Mouse (Mus musculus) midbrain, embryonic 13.5 days (tissue): ENCODE measurements around the gene Tex37. TPM values are rescaled to one million over a fixed set of nuclear protein-coding genes. Genes with fewer than 3 reads are reported as not detected.

ENCODE experiments used
- ATAC-seq: fragments of 200-750 bp; cut with Nextera tagmentation; 2 replicates; pipeline ENCODE4 v1.8.0; 2017; ENCODE audit warnings: mild to moderate bottlenecking, moderate TSS enrichment, moderate library complexity
- H3K27ac ChIP-seq: fragments of 300-500 bp; sonication (generic); 2 replicates; pipeline ENCODE4 v1.5.1; 2015; ENCODE audit warnings: inconsistent platforms, mild to moderate bottlenecking, moderate library complexity
- H3K27me3 ChIP-seq: fragments of 300-500 bp; sonication (generic); 2 replicates; pipeline ENCODE4 v1.6.1; 2015; ENCODE audit warnings: mild to moderate bottlenecking, inconsistent platforms
- H3K36me3 ChIP-seq: fragments of 300-500 bp; sonication (generic); 2 replicates; pipeline ENCODE4 v1.6.1; 2015; ENCODE audit warnings: mild to moderate bottlenecking, inconsistent platforms
- H3K4me1 ChIP-seq: fragments of 300-500 bp; sonication (generic); replicated peaks from 2 replicates; pipeline ENCODE4 v1.6.1; 2015; ENCODE audit warnings: inconsistent platforms
- H3K4me2 ChIP-seq: fragments of 300-500 bp; sonication (generic); replicated peaks from 2 replicates; pipeline ENCODE4 v1.6.1; 2015; ENCODE audit warnings: moderate library complexity, mild to moderate bottlenecking, inconsistent platforms
- H3K4me3 ChIP-seq: fragments of 300-500 bp; sonication (generic); replicated peaks from 2 replicates; pipeline ENCODE4 v1.5.1; 2015; ENCODE audit warnings: mild to moderate bottlenecking, inconsistent platforms
- H3K9ac ChIP-seq: fragments of 300-500 bp; sonication (generic); replicated peaks from 2 replicates; pipeline ENCODE4 v1.6.1; 2015; ENCODE audit warnings: mild to moderate bottlenecking, inconsistent platforms
- H3K9me3 ChIP-seq: fragments of 300-500 bp; sonication (generic); 2 replicates; pipeline ENCODE4 v1.6.1; 2016; ENCODE audit warnings: mild to moderate bottlenecking, inconsistent platforms
- WGBS: fragments of 180-500 bp; shearing (Covaris S2); methylation state at CpG from one replicate; pipeline ENCODE4 v1.1.7; 2015; 5-methylcytosine and 5-hydroxymethylcytosine counted together
- polyA plus RNA-seq: library from polyadenylated mRNA; unstranded; fragments of >200 nt; fragmentation: Nextera tagmentation; extraction: Ambion mirVana; gene quantifications from 2 replicates; pipeline ENCODE4 v1.2.1, GENCODE M21; 2015

The Tex37 gene
- not detected in 2 replicates for polyA plus RNA-seq

DNA sequence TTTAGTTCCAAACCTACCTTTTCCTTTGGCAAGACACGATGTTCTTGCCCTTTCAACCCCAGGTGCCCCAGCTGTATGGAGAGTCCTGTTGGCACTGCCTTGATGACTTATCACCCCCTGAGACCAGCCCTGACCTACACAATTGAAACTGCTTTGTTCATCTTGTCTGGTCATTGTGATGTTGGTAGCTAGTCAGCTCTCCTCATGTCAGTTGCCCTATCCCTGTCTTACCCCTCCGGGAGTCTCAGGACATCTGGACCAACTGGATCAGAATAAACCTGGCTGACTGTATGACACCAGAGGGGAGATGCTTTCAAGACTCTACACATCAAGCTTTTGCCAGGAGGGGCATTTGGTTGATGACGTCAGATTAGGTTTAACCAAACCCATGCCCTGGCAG, at the start of gene Tex37:
Gene Tex37, minus strand, starts transcription at position 101 of the 400 bp plus-strand sequence.
- Histone ChIP-seq H3K36me3 (no peaks in the 10 kb centered on the region), H3K4me3 (no peak within 1 kb of the TSS), H3K4me1 (peaks cover 10% of the 10 kb centered on the region), H3K4me2 (no peak within 1 kb of the TSS), H3K9me3 (no peaks in the 10 kb centered on the region), H3K9ac (no peak within 1 kb of the TSS), H3K27ac (no peak within 1 kb of the TSS), H3K27me3 (no peaks in the 10 kb centered on the region)
- no peak for ATAC-seq
- 91% methylated on average over 3 of the region's 3 CpGs for WGBS

DNA sequence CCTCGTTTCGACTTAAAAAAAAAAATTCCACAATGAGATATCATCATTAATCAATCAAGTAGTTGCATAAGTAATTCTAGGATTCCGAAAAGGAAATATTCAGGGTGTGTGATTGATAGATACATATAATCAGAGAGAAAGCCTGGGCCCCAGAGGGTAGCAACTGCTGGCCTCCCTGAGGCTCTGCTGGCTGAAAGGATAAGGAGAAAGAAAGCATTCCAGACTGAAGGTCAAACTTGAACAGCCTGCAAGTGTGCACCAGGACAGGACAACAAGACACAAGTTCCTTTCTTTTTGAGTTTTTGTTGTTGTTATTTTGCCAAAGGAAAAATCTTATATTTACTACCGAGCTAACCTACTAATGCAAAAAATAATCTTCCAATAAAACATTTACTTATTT, 49.6 kb upstream of the Tex37 start:
- no peak for ATAC-seq
- H3K9ac ChIP-seq, result no peak overlapping the region
- no peak overlapping the region for H3K27ac ChIP-seq
- H3K4me2 ChIP-seq, result no peak overlapping the region
- H3K4me1 ChIP-seq, result peaks cover 9% of the 10 kb centered on the region
- H3K36me3 ChIP-seq, result no peaks in the 10 kb centered on the region
- 70% methylated on average over 4 of the region's 4 CpGs for WGBS
- H3K9me3 ChIP-seq, result no peaks in the 10 kb centered on the region
- H3K27me3 ChIP-seq, result peaks cover 31% of the 10 kb centered on the region
- no peak overlapping the region for H3K4me3 ChIP-seq

DNA sequence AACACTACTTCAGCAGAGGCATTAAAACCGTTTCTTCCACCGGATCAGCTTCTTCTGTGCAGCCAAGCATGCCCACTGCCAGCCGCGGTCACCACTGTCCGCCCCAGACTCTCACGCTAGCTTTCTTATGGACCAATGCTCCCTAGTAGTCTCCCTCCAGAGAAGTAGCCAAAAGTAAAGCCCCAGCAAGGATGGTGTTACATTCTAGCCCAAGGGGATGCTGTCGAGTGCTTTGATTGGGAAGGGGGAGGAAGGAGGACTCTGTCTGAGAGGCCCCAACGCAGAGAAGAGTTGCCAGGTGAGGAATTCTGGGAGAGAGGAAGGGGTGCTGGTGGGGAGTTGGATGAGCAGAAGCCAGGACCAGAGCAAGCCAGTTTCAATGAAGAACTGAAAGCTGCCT, 48.7 kb upstream of the Tex37 start:
- Histone ChIP-seq H3K9ac (0 out of 2 replicates have a peak overlapping the region, but pooled peaks have one; percentile 23), H3K9me3 (no peaks in the 10 kb centered on the region), H3K27ac (no peak overlapping the region), H3K4me1 (peaks cover 9% of the 10 kb centered on the region), H3K27me3 (peaks cover 35% of the 10 kb centered on the region), H3K4me2 (peak overlapping the region; percentile 50), H3K36me3 (no peaks in the 10 kb centered on the region), H3K4me3 (peak overlapping the region; percentile 19; the same call in 1 of the 2 replicates)
- WGBS, result 1% methylated on average over 8 of the region's 8 CpGs
- ATAC-seq, result peak; percentile 44; the same call in 1 of the 2 replicates

DNA sequence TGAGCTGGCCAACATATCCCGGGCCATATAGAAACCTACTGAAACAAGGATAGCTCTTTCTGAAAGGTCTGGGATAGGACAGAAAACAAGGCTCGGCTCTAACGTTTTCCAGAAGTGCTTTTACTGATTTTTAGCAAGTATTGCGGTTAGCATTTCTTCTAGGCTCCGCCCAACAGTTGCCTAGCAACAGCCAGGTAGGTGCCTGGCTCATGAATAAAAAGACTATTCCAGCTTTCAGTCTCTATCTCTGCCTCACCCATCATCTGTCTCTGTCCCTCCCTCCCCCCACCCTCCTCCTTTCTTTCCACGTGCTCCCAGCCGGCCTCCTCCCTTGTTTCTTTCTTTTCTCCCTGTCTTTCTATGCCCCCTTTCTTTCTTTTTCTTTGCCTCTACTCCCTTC, 47.0 kb upstream of the Tex37 start:
- Histone ChIP-seq H3K4me2 (no peak overlapping the region), H3K27ac (no peak overlapping the region), H3K36me3 (no peaks in the 10 kb centered on the region), H3K4me1 (peaks cover 9% of the 10 kb centered on the region), H3K4me3 (no peak overlapping the region), H3K9me3 (no peaks in the 10 kb centered on the region), H3K27me3 (peaks cover 44% of the 10 kb centered on the region), H3K9ac (no peak overlapping the region)
- WGBS, result 31% methylated on average over 7 of the region's 7 CpGs
- ATAC-seq, result no peak

DNA sequence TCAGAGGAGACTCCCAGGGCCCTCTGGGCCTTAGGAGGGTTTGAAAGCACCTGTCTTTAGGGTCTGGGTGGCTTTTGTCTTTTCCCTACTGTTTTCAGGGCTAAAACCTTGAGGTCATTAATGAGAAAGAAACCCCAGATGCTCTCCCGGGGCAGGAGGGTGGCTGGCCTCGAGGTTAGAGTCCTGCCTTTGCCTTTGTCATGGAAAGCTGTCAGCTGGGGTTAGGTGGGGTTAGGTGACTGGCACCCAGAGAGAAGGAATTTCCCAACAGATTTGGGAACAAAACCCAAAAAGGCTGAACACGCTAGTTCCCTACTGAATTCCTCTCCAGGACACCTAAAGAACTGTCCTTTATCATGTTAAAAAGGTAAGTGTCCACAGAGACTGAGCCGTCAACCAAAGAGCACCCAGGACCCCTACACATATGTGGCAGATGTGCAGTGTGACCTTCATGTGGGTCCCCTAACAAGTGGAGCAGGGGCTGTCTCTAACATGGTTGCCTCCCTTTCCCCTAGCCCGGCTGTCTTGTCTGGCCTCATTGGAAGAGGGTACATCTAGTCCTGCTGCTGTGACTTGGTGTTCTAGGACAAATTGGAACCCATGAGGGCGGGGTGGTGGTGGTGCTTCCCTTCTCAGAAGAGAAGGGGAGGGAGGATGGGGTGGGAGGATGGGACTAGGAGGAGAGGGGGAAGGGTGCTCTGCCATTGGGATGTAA, 45.5 kb upstream of the Tex37 start:
- Histone ChIP-seq H3K4me3 (no peak overlapping the region), H3K9ac (no peak overlapping the region), H3K9me3 (no peaks in the 10 kb centered on the region), H3K27ac (no peak overlapping the region), H3K4me1 (peaks cover 9% of the 10 kb centered on the region), H3K4me2 (no peak overlapping the region), H3K36me3 (no peaks in the 10 kb centered on the region), H3K27me3 (peaks cover 58% of the 10 kb centered on the region)
- no peak for ATAC-seq
- 21% methylated on average over 6 of the region's 6 CpGs for WGBS

DNA sequence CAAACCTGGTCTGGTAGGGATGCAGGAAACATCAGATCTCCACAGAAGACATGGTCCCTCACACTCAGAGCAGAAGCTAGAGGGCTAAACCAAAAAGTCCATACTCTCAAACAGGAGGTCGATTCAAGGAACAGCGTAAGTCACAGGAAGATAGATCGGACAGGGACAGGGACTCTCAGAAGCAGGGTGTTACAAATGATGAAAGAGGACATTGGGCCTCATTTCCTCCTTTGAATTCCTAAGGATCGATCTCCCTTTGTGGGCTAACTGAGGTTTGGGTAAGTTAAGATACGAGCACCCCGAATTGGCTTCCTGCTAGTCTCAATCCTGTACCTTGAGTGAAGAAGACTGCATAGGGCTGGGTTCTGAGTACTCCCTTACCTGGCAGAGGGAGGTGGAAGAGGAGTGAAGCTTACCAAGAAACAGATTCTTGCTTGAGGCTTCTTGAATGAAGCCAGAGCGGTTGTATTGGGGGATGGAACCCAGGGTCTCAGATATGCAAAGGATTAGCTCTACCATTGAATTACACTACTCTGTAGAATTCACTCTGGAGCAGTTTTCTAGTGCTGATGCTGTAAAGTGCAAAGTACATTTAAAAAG, 38.7 kb upstream of the Tex37 start:
- Histone ChIP-seq H3K9me3 (no peaks in the 10 kb centered on the region), H3K4me2 (peak overlapping the region; percentile 93), H3K27me3 (peaks cover 89% of the 10 kb centered on the region), H3K27ac (no peak overlapping the region), H3K4me3 (peak overlapping the region; percentile 49), H3K9ac (no peak overlapping the region), H3K4me1 (peaks cover 15% of the 10 kb centered on the region), H3K36me3 (no peaks in the 10 kb centered on the region)
- ATAC-seq, result no peak
- 7% methylated on average over 7 of the region's 7 CpGs for WGBS

DNA sequence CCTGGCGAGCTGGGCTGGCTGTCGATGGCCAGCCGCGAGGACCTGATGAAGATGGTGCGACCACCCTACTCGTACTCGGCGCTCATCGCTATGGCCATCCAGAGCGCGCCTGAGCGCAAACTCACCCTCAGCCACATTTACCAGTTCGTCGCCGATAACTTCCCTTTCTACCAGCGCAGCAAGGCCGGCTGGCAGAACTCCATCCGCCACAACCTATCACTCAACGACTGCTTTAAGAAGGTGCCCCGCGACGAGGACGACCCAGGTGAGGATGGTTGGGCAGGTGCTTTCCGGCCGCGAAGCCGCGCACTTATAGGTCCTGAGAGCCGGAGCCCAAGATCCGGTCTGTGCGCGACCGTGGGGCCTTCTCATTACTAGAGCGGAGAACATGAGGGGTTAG, 38.2 kb upstream of the Tex37 start:
- H3K27ac ChIP-seq, result no peak overlapping the region
- H3K27me3 ChIP-seq, result peaks cover 92% of the 10 kb centered on the region
- no peaks in the 10 kb centered on the region for H3K36me3 ChIP-seq
- H3K9ac ChIP-seq, result peak overlapping the region; percentile 53
- under 1% methylated on average over 32 of the region's 34 CpGs for WGBS
- peak overlapping the region; percentile 49 for H3K4me3 ChIP-seq
- no peaks in the 10 kb centered on the region for H3K9me3 ChIP-seq
- H3K4me1 ChIP-seq, result peaks cover 15% of the 10 kb centered on the region
- peak; percentile 63 for ATAC-seq
- peak overlapping the region; percentile 93 for H3K4me2 ChIP-seq

DNA sequence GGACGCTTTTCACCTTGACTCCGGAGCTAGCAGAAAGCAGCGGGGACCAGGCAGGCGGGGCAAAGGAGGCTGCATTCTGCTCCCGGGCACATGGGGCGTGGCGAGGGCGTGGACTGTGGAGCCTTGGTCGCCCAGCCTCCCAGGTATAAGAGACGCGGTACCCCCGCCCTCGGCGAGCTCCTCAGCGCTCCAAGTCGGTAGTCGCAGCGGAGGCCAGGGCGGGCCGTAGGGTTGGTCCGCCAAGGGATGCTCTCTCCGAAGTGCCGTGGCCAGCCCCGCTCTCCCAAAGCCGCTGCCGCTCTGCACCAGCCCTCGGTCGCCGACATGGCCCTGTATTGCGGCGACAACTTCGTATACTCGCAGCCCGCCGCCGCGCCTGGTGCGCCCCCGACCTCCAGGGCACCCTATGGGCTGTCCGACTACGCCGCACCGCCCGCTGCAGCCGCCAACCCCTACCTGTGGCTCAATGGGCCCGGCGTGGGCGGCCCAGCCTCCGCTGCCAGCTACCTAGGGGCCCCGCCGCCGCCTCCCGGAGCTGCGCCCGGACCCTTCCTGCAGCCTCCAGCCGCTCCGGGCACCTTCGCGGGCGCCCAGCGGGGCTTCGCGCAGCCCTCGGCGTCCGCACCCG, 37.7 kb upstream of the Tex37 start, which contains the start of gene Foxi3:
Gene Foxi3, plus strand, starts transcription at position 247 of the 628 bp plus-strand sequence.
- ATAC-seq, result peak; percentile 68
- no peaks in the 10 kb centered on the region for H3K9me3 ChIP-seq
- H3K27ac ChIP-seq, result no peak within 1 kb of the TSS
- peaks cover 93% of the 10 kb centered on the region for H3K27me3 ChIP-seq
- H3K4me3 ChIP-seq, result peak within 1 kb of the TSS; percentile 49
- H3K9ac ChIP-seq, result peak within 1 kb of the TSS; percentile 53
- under 1% methylated on average over 57 of the region's 67 CpGs for WGBS
- no peaks in the 10 kb centered on the region for H3K36me3 ChIP-seq
- peaks cover 15% of the 10 kb centered on the region for H3K4me1 ChIP-seq
- H3K4me2 ChIP-seq, result peak within 1 kb of the TSS; percentile 93

DNA sequence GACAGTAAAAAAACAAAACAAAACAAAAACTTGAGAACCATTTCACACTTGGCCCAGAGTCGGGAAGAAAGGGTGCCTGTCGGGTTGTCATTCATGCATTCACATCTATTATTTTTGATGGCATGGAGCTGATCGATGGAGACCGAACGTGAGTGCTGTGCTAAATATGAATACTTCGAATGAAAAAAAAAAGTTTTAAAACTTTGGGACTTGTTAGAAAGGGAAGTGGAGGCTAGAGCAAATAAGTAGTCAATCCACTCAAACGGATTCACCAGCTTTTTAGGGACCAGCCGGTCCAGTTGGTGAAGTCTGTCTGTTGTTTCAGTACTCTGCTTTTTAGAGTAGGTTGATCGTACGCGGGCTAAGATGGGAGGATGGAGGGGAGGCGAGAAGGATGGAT, 37.1 kb upstream of the Tex37 start:
- ATAC-seq, result no peak
- H3K36me3 ChIP-seq, result no peaks in the 10 kb centered on the region
- H3K4me1 ChIP-seq, result peaks cover 15% of the 10 kb centered on the region
- H3K27ac ChIP-seq, result no peak overlapping the region
- H3K4me2 ChIP-seq, result peak overlapping the region; percentile 93
- H3K9ac ChIP-seq, result no peak overlapping the region
- H3K9me3 ChIP-seq, result no peaks in the 10 kb centered on the region
- H3K4me3 ChIP-seq, result peak overlapping the region; percentile 49
- 2% methylated on average over 12 of the region's 12 CpGs for WGBS
- H3K27me3 ChIP-seq, result peaks cover 91% of the 10 kb centered on the region

DNA sequence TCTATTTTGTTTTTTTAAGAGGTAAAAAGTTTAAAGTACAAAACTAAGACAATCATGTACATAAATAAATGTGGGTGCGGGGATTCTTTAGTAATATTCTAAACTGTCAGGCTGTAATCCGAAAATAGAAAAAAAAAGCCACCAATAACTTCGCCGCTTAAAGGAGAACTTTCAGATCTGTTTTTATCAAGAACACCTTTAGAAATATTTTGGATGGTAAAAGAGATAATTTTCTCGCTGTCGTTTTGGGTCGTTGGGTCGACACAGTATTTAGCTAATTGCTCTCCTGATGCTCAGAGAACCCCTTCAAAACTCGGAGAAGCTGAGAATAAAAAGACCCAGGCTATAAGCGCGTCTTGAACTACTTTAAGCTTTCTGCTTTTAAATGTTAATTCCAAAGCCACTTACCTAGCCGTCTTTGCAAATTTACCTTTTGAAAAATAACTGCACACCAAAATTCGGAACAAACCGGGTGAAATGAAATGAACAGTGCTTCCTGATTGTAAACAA, 36.6 kb upstream of the Tex37 start:
- H3K9me3 ChIP-seq, result no peaks in the 10 kb centered on the region
- H3K27me3 ChIP-seq, result peaks cover 86% of the 10 kb centered on the region
- H3K4me2 ChIP-seq, result no peak overlapping the region
- 4% methylated on average over 14 of the region's 14 CpGs for WGBS
- H3K4me3 ChIP-seq, result no peak overlapping the region
- ATAC-seq, result no peak
- H3K9ac ChIP-seq, result no peak overlapping the region
- H3K27ac ChIP-seq, result no peak overlapping the region
- H3K36me3 ChIP-seq, result no peaks in the 10 kb centered on the region
- H3K4me1 ChIP-seq, result peaks cover 15% of the 10 kb centered on the region

DNA sequence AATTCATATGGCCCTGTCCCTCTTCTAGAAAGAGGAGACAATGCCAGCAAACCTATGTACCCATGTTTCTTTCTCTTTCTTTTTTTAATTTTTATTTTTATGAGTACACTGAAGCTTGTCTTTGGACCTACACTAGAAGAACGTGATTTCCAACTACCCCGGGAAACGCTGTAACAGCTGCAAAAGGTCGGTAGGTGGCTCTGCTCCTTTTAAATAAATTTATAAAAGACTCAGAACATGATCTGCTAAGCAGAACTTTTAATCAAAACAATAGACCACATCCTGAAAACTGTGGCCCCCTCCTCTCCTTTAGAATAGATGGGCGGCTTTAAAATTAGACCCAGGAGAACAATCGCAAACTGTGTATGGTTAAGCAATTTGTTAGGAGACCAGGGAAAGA, 35.3 kb upstream of the Tex37 start:
- WGBS, result 10% methylated on average over 6 of the region's 6 CpGs
- H3K4me3 ChIP-seq, result no peak overlapping the region
- H3K27me3 ChIP-seq, result peaks cover 73% of the 10 kb centered on the region
- H3K4me1 ChIP-seq, result peaks cover 15% of the 10 kb centered on the region
- H3K27ac ChIP-seq, result no peak overlapping the region
- no peaks in the 10 kb centered on the region for H3K36me3 ChIP-seq
- no peaks in the 10 kb centered on the region for H3K9me3 ChIP-seq
- ATAC-seq, result no peak
- no peak overlapping the region for H3K4me2 ChIP-seq
- no peak overlapping the region for H3K9ac ChIP-seq

DNA sequence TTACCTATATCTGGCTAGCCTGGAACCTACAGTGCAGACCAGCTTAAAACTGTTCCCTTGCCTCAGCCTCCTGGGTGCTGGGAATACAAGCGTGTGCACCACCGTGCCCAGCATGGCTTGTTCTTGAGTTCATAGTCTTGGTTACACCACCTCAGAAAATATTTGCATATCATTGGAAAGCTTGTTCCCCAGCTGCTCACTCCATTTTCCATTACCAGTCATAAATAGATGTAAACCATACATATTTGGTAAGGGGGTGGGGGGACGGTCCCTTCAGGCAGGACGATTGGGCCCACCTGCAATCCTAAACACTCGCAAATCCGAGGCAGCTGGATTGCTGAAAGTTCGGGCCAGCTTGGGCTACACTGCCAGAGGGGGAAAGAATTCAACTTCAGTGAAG, 34.5 kb upstream of the Tex37 start:
- no peaks in the 10 kb centered on the region for H3K36me3 ChIP-seq
- peaks cover 15% of the 10 kb centered on the region for H3K4me1 ChIP-seq
- ATAC-seq, result no peak
- H3K27me3 ChIP-seq, result peaks cover 65% of the 10 kb centered on the region
- H3K9ac ChIP-seq, result no peak overlapping the region
- no peak overlapping the region for H3K4me3 ChIP-seq
- no peak overlapping the region for H3K27ac ChIP-seq
- WGBS, result 75% methylated on average over 7 of the region's 7 CpGs
- no peak overlapping the region for H3K4me2 ChIP-seq
- H3K9me3 ChIP-seq, result no peaks in the 10 kb centered on the region
